Mouse (Mus musculus): ENCODE results near the gene Slc35g1.

- no peak for TF ChIP-seq CTCF (conservative IDR thresholded peaks at IDR 0.05; ENCODE audit: low read length)
- no peak for TF ChIP-seq NANOG (IDR thresholded peaks at IDR 0.05; ENCODE audit: borderline replicate concordance, low read length)
- no peak for TF ChIP-seq POU5F1 (IDR thresholded peaks at IDR 0.05; ENCODE audit: borderline replicate concordance, low read length)
Observed at GRCm38 (mm10) chr19:38349013-38349341, 46.8 kb upstream of the Slc35g1 start.
